Comparison of ENCODE assay signal across 9 mouse cellular contexts in genomic region chr11:102963855-102964546, GRCm38 (mm10). TPM values are rescaled to one million over a fixed set of nuclear protein-coding genes. Genes with fewer than 3 reads are reported as not detected.
DNase-seq lines count a peak whose midpoint lies in the region; ATAC-seq and TF ChIP-seq lines count a peak whose summit lies in the region.
"Had no signal": no experiment of that assay in that cellular context is flagged by ENCODE, and none has a peak within 500 bp of the region (broad histone marks: within the 10 kb centered on the region; RNA-seq: fewer than 3 reads in every experiment).

No protein-coding gene starts in this region.

- H3K27me3 ChIP-seq in hindbrain, embryonic 12.5 days = peaks cover 19% of the 10 kb centered on the region
- peaks cover 41% of the 10 kb centered on the region for H3K27me3 ChIP-seq in midbrain, embryonic 12.5 days

- H3K4me2 ChIP-seq in hindbrain, embryonic 12.5 days (replicated peaks) = peak overlapping the region; percentile 46
- peak overlapping the region; percentile 45 for H3K4me2 ChIP-seq in midbrain, embryonic 12.5 days (replicated peaks)

- peak overlapping the region; percentile 42; the same call in 1 of the 2 replicates for H3K9ac ChIP-seq in hindbrain, embryonic 12.5 days
- H3K9ac ChIP-seq in midbrain, embryonic 12.5 days (replicated peaks) = peak overlapping the region; percentile 37

- peaks cover 25% of the 10 kb centered on the region for H3K4me1 ChIP-seq in hindbrain, embryonic 12.5 days
- peaks cover 27% of the 10 kb centered on the region for H3K4me1 ChIP-seq in midbrain, embryonic 12.5 days

- H3K9me3 ChIP-seq in hindbrain, embryonic 12.5 days (replicated peaks) = no peaks in the 10 kb centered on the region
- H3K9me3 ChIP-seq in midbrain, embryonic 12.5 days = no peaks in the 10 kb centered on the region

- H3K4me3 ChIP-seq in gastrocnemius, adult 2 months = peak overlapping the region; percentile 26; the same call in 1 of the 2 replicates
- H3K4me3 ChIP-seq in hindbrain, embryonic 12.5 days = no peak overlapping the region
- peak overlapping the region; percentile 12; the same call in 1 of the 2 replicates for H3K4me3 ChIP-seq in midbrain, embryonic 12.5 days

- no peak for TF ChIP-seq CTCF in gastrocnemius, adult 2 months (IDR thresholded peaks at IDR 0.05)

- WGBS in hindbrain, embryonic 12.5 days = 16% methylated on average over 24 of the region's 24 CpGs
- WGBS in midbrain, embryonic 12.5 days = 18% methylated on average over 24 of the region's 24 CpGs

- H3K36me3 ChIP-seq in hindbrain, embryonic 12.5 days = no peaks in the 10 kb centered on the region
- no peaks in the 10 kb centered on the region for H3K36me3 ChIP-seq in midbrain, embryonic 12.5 days

- intact Hi-C loops in gastrocnemius, adult 2 months (cut with DNase I) = no loop called here
- intact Hi-C loops in gastrocnemius, postnatal 36 days (cut with DNase I) = no loop called here

- ATAC-seq in hindbrain, embryonic 12.5 days (ENCODE audit: low FRiP score) = peak; percentile 59
- peak; percentile 24; the same call in 1 of the 2 replicates for ATAC-seq in midbrain, embryonic 12.5 days (ENCODE audit: low FRiP score, low read depth)
- no peak for ATAC-seq in erythroid progenitor cell, adult 5-6 weeks (replicated peaks; ENCODE audit: low FRiP score, poor library complexity, severe bottlenecking)

- H3K27ac ChIP-seq in gastrocnemius, adult 2 months = no peak overlapping the region
- H3K27ac ChIP-seq in hindbrain, embryonic 12.5 days = peak overlapping the region; percentile 88
- peak overlapping the region; percentile 91 for H3K27ac ChIP-seq in midbrain, embryonic 12.5 days (replicated peaks)

- DNase-seq in gastrocnemius, adult 2 months = no peak
- no peak for DNase-seq in gastrocnemius, postnatal 36 days
- peak; percentile 32 for DNase-seq in brain, adult 2 months (ENCODE audit: low read depth, low spot score)
- DNase-seq in cerebellum, adult 11 months = no peak
- DNase-seq in c-Kit-positive CD71-positive TER-119-positive erythroid progenitor cells, embryonic 14.5 days (ENCODE audit: low spot score) = no peak

RNA-seq across cellular contexts. Expression of gene C1ql1, which starts 17.5 kb away (rescaled TPM):
- not detected for total RNA-seq in gastrocnemius, adult 2 months (2021)
- total RNA-seq in gastrocnemius, postnatal 36 days (2021) = under 1 TPM in 1 of 2 experiments, not detected in 1; 0.17 TPM
- polyA plus RNA-seq in hindbrain, embryonic 12.5 days (2016; fragmentation: Nextera tagmentation; extraction: Ambion mirVana) = 11.7 and 13.2 TPM in 2 replicates
- polyA plus RNA-seq in midbrain, embryonic 12.5 days (2016; fragmentation: Nextera tagmentation; extraction: Ambion mirVana) = 12.7 and 15.3 TPM in 2 replicates
- not detected in 2 replicates for total RNA-seq in erythroid progenitor cell, adult 5-6 weeks (2015; ENCODE audit: low replicate concordance)
- not detected in 2 replicates for total RNA-seq in erythroid progenitor cell, adult 5-6 weeks (2017; ENCODE audit: low replicate concordance)
- total RNA-seq: neutrophil, adult 5-6 weeks had no signal

RNA-seq across cellular contexts. Expression of gene Kif18b, which starts 39.1 kb away (rescaled TPM):
- not detected for total RNA-seq in gastrocnemius, adult 2 months (2021)
- under 1 TPM; 0.17 to 0.46 TPM for total RNA-seq in gastrocnemius, postnatal 36 days (2021)
- 6.6 and 7.8 TPM in 2 replicates for polyA plus RNA-seq in hindbrain, embryonic 12.5 days (2016; fragmentation: Nextera tagmentation; extraction: Ambion mirVana)
- polyA plus RNA-seq in midbrain, embryonic 12.5 days (2016; fragmentation: Nextera tagmentation; extraction: Ambion mirVana) = 9.1 and 9.7 TPM in 2 replicates
- total RNA-seq in erythroid progenitor cell, adult 5-6 weeks (2015; ENCODE audit: low replicate concordance) = 174 and 202 TPM in 2 replicates
- total RNA-seq in erythroid progenitor cell, adult 5-6 weeks (2017; ENCODE audit: low replicate concordance) = 136 and 165 TPM in 2 replicates
- total RNA-seq: neutrophil, adult 5-6 weeks had no signal

Comparison
In these comparisons a context has a peak if more than half of its experiments do, and no peak if none do; other contexts are left out.
1. RNA of gene Kif18b, which starts 39.1 kb away (total RNA-seq): 136 to 202 TPM in erythroid progenitor cell, adult 5-6 weeks; 0.17 to 0.46 TPM in gastrocnemius, postnatal 36 days and not detected in gastrocnemius, adult 2 months; every median in the first group is over 10 times any median in the second.